Mouse (Mus musculus) forebrain, embryonic 11.5 days (tissue): ENCODE results near the gene Ddo. TPM values are rescaled to one million over a fixed set of nuclear protein-coding genes. Genes with fewer than 3 reads are reported as not detected.

Source experiments
- ATAC-seq: fragments of 200-750 bp; cut with Nextera tagmentation; replicated peaks from 2 replicates; pipeline ENCODE4 v1.8.0; 2017; ENCODE audit warnings: moderate TSS enrichment; ENCODE audit not compliant: low FRiP score
- DNase-seq: peaks from one replicate; pipeline ENCODE4 v3.0.0-alpha.2; 2017; ENCODE audit warnings: low spot score
- H3K27ac ChIP-seq: fragments of 300-500 bp; sonication (generic); 2 replicates; pipeline ENCODE4 v1.5.1; 2014; ENCODE audit warnings: low read depth, low read length
- H3K27me3 ChIP-seq: fragments of 300-500 bp; sonication (generic); 2 replicates; pipeline ENCODE4 v1.6.1; 2014; ENCODE audit warnings: mild to moderate bottlenecking, low read length, mixed read lengths; ENCODE audit not compliant: control insufficient read depth, insufficient read depth
- H3K36me3 ChIP-seq: fragments of 300-500 bp; sonication (generic); 2 replicates; pipeline ENCODE4 v1.6.1; 2014; ENCODE audit warnings: mild to moderate bottlenecking, low read length, moderate library complexity, mixed read lengths; ENCODE audit not compliant: control insufficient read depth, insufficient read depth
- H3K4me1 ChIP-seq: fragments of 300-500 bp; sonication (generic); replicated peaks from 2 replicates; pipeline ENCODE4 v1.6.1; 2014; ENCODE audit warnings: low read length, mixed read lengths; ENCODE audit not compliant: control insufficient read depth, insufficient read depth
- H3K4me2 ChIP-seq: fragments of 300-500 bp; sonication (generic); 2 replicates; pipeline ENCODE4 v1.6.1; 2014; ENCODE audit warnings: low read depth, mild to moderate bottlenecking, low read length, moderate library complexity, mixed read lengths; ENCODE audit not compliant: severe bottlenecking
- H3K4me3 ChIP-seq: fragments of 300-500 bp; sonication (generic); 2 replicates; pipeline ENCODE4 v1.5.1; 2014; ENCODE audit warnings: low read depth, low read length
- H3K9ac ChIP-seq: fragments of 300-500 bp; sonication (generic); 2 replicates; pipeline ENCODE4 v1.6.1; 2014; ENCODE audit warnings: low read length
- H3K9me3 ChIP-seq: fragments of 300-500 bp; sonication (generic); 2 replicates; pipeline ENCODE4 v1.6.1; 2016; ENCODE audit warnings: low read length, mixed read lengths; ENCODE audit not compliant: control insufficient read depth
- WGBS: fragments of 180-500 bp; shearing (Covaris S2); extraction: QIAGEN DNeasy Blood & Tissue Kit; methylation state at CpG from one replicate; pipeline ENCODE4 v1.1.7; 2014; 5-methylcytosine and 5-hydroxymethylcytosine counted together
- polyA plus RNA-seq: library from polyadenylated mRNA; unstranded; fragments of >200 nt; fragmentation: Nextera tagmentation; extraction: Ambion mirVana; gene quantifications from 2 replicates; pipeline ENCODE4 v1.2.1, GENCODE M21; 2014

The Ddo gene
- polyA plus RNA-seq, result 0.09 and 0.15 TPM in 2 replicates

- Histone ChIP-seq H3K4me2 (no peak within 1 kb of the TSS), H3K4me1 (no peaks in the 10 kb centered on the region), H3K27me3 (no peaks in the 10 kb centered on the region), H3K36me3 (no peaks in the 10 kb centered on the region), H3K9me3 (no peaks in the 10 kb centered on the region), H3K4me3 (no peak within 1 kb of the TSS), H3K27ac (no peak within 1 kb of the TSS), H3K9ac (no peak within 1 kb of the TSS)
- ATAC-seq (no peak), DNase-seq (no peak)
- WGBS, result 88% methylated on average over 8 of the region's 8 CpGs
These were observed at the start of gene Ddo for GRCm38 (mm10) chr10:40629656-40630311. TSS of gene Ddo (plus strand) at chr10:40630011.

- 80% methylated on average over 8 of the region's 8 CpGs for WGBS
- peak; percentile 58 for DNase-seq
- H3K4me3 ChIP-seq, result no peak overlapping the region
These were observed 46.1 kb upstream of the Ddo start for GRCm38 (mm10) chr10:40583584-40584255.

GRCm38 (mm10) chr10:40592186-40592585 lies 37.6 kb upstream of the Ddo start:
- no peaks in the 10 kb centered on the region for H3K9me3 ChIP-seq
- ATAC-seq (no peak), DNase-seq (no peak)
- H3K27me3 ChIP-seq, result no peaks in the 10 kb centered on the region
- H3K27ac ChIP-seq, result no peak overlapping the region
- H3K4me1 ChIP-seq, result no peaks in the 10 kb centered on the region
- no peaks in the 10 kb centered on the region for H3K36me3 ChIP-seq
- H3K4me2 ChIP-seq, result no peak overlapping the region
- WGBS, result 81% methylated on average over 7 of the region's 7 CpGs
- no peak overlapping the region for H3K9ac ChIP-seq
- H3K4me3 ChIP-seq, result no peak overlapping the region

More at GRCm38 (mm10) chr10:40583584-40584255, 46.1 kb upstream of the Ddo start:
- no peak overlapping the region for H3K27ac ChIP-seq
- ATAC-seq, result no peak
- H3K9me3 ChIP-seq, result no peaks in the 10 kb centered on the region; the same call in 1 of the 2 replicates
- H3K9ac ChIP-seq, result no peak overlapping the region
- H3K4me2 ChIP-seq, result no peak overlapping the region
- H3K4me1 ChIP-seq, result no peaks in the 10 kb centered on the region
- H3K36me3 ChIP-seq, result no peaks in the 10 kb centered on the region
- H3K27me3 ChIP-seq, result no peaks in the 10 kb centered on the region

- no peak for DNase-seq
- Histone ChIP-seq H3K9ac (no peak overlapping the region), H3K36me3 (no peaks in the 10 kb centered on the region), H3K4me1 (no peaks in the 10 kb centered on the region), H3K27ac (no peak overlapping the region), H3K4me3 (no peak overlapping the region), H3K27me3 (no peaks in the 10 kb centered on the region), H3K4me2 (no peak overlapping the region), H3K9me3 (no peaks in the 10 kb centered on the region)
- no peak for ATAC-seq
- 96% methylated on average over 3 of the region's 3 CpGs for WGBS
These were observed 32.6 kb upstream of the Ddo start for GRCm38 (mm10) chr10:40597177-40597576.

GRCm38 (mm10) chr10:40604706-40605394 lies 25.0 kb upstream of the Ddo start:
- H3K4me1 ChIP-seq, result no peaks in the 10 kb centered on the region
- DNase-seq (no peak), ATAC-seq (no peak)
- no peaks in the 10 kb centered on the region for H3K27me3 ChIP-seq
- no peak overlapping the region for H3K27ac ChIP-seq
- no peak overlapping the region for H3K4me3 ChIP-seq
- no peak overlapping the region for H3K9ac ChIP-seq
- H3K4me2 ChIP-seq, result no peak overlapping the region
- WGBS, result 63% methylated on average over 6 of the region's 6 CpGs
- no peaks in the 10 kb centered on the region for H3K36me3 ChIP-seq
- peaks cover 4% of the 10 kb centered on the region; the same call in 1 of the 2 replicates for H3K9me3 ChIP-seq

- Histone ChIP-seq H3K4me2 (no peak overlapping the region), H3K4me3 (no peak overlapping the region), H3K4me1 (no peaks in the 10 kb centered on the region), H3K27ac (no peak overlapping the region), H3K9ac (no peak overlapping the region), H3K36me3 (no peaks in the 10 kb centered on the region), H3K27me3 (no peaks in the 10 kb centered on the region), H3K9me3 (no peaks in the 10 kb centered on the region)
- DNase-seq, result no peak
- no peak for ATAC-seq
These were observed 11.8 kb upstream of the Ddo start for GRCm38 (mm10) chr10:40617973-40618372.

- no peaks in the 10 kb centered on the region for H3K9me3 ChIP-seq
- no peak overlapping the region for H3K27ac ChIP-seq
- H3K4me3 ChIP-seq, result no peak overlapping the region
- no peaks in the 10 kb centered on the region for H3K4me1 ChIP-seq
- no peaks in the 10 kb centered on the region for H3K36me3 ChIP-seq
- no peak overlapping the region for H3K9ac ChIP-seq
- DNase-seq, result no peak
- no peak for ATAC-seq
- no peaks in the 10 kb centered on the region for H3K27me3 ChIP-seq
- no peak overlapping the region for H3K4me2 ChIP-seq
- WGBS, result 90% methylated on average over 1 of the region's 1 CpGs
These were observed 10.1 kb upstream of the Ddo start for GRCm38 (mm10) chr10:40619760-40620159.

- peak; percentile 72 for DNase-seq
- no peaks in the 10 kb centered on the region for H3K4me1 ChIP-seq
- 74% methylated on average over 7 of the region's 7 CpGs for WGBS
- H3K4me3 ChIP-seq, result no peak overlapping the region
- H3K9me3 ChIP-seq, result no peaks in the 10 kb centered on the region
- H3K36me3 ChIP-seq, result no peaks in the 10 kb centered on the region
- H3K9ac ChIP-seq, result no peak overlapping the region
- ATAC-seq, result no peak
- no peak overlapping the region for H3K27ac ChIP-seq
- no peaks in the 10 kb centered on the region for H3K27me3 ChIP-seq
- no peak overlapping the region for H3K4me2 ChIP-seq
These were observed 671 bp upstream of the Ddo start for GRCm38 (mm10) chr10:40629140-40629539.
